Mouse (Mus musculus) kidney, adult 11 months (tissue): ENCODE measurements around the gene Hmgb1.

Source experiments
- DNase-seq: peaks from one replicate; pipeline ENCODE4 v3.0.0; 2022

Gene Hmgb1

DNA sequence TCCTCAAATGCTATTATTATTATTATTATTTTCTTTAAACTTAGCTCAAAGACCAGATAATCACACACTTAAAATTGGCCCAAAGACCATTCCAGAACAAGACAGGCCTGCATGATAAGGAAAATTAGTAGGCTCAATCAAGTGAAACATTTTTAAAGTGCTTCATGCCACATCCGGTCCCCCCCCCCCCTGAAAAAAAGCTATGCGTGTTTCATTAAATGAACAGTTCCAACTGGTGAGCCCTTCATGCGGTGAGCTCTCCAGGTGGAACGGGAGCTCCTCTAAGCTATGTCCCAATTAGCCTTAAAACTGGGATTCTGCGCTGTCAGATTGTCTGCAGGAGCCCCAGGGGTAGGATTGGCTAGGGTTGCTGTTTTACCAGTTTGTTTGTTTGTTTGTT lies 168.0 kb downstream of the Hmgb1 start:
- DNase-seq: no peak

GRCm38 (mm10) chr5:149015335-149016201 lies 168.7 kb downstream of the Hmgb1 start:
- DNase-seq: peak; percentile 28

DNA sequence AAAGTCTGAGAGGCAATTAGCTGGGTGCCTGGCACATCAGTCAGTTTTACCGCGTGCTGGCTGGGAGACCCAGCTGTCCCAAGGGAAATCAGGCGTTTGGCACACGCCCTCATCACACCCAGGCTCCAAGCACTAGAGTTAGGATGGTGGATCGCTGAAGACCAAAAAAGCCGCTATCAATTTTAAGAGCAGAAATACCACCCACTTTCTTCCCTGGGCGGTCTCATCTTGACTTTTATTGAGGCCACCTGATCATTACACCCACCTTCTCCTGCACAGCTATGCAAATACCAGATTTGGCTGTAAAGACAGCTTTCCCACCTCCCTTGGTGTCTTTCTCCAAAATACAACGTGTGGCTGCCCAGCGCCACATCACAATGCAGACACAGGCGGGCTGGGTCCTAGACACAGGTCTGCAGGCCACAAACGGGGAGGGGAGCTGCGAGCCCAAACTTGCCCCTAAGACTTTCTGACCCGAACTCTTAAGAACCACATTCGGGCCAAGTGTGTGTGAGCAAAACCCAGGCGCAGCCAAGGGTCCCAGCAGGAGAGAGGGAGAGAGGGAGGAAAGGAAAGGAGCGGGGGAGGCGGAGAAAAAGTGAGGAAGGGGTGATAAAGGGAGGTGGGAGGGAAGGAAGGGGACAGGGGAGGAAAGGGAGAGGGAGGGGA lies 169.6 kb downstream of the Hmgb1 start:
- DNase-seq: no peak

DNA sequence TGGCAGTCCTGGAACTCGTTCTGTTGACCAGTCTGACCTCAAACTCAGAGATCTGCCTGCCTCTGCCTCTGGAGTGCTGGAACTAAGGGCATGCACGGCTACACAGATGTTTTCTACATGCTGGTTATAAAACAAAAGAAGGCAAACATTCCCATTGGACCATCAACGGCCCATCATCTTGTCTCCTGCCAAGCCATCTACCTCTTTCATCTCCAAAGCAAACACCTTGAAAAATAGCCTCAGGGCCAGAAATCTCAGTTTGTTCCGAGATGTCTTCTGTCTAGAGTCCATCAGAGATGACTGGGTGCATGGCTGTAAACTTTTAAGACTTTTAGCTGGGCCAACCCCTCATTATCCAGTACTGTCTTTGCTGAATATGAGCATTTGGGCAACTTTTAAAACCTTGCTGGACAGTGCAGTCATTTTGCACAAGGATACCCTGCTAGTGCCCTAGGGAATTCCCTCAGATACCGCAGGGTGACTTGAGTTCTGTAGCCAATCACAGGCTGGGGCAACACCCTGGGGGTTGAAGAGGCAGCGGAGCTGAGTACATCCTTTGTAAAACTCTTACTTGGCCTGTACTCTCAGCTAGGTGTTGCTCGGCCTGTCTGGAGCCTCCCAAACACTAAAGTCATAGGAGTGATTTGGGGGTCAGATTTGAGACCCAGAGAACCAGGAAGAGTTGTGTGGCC lies 170.3 kb downstream of the Hmgb1 start:
- DNase-seq: no peak

DNA sequence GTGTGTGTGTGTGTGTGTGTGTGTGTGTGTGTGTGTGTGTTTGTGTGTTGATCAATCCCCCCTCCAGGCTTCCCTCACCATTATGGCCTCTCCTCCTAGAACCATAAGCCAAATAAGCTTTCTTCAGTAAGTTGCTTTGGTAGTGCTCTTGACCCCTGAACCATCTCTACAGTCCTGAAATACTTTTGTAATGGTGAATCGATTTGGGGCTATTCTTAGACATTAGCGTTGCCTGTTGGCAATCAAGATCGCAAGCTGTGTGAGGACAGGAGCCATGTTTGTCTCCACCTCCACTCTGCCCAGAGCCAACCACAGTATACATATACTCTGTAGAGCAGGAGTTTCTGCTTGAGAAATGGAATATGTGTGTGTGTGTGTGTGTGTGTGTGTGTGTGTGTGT lies 175.2 kb downstream of the Hmgb1 start:
- DNase-seq: no peak

- peak; percentile 36 for DNase-seq
These were observed 177.0 kb downstream of the Hmgb1 start for GRCm38 (mm10) chr5:149007295-149007646.

- DNase-seq: peak; percentile 99
These were observed 177.7 kb downstream of the Hmgb1 start for GRCm38 (mm10) chr5:149006362-149007294.

GRCm38 (mm10) chr5:149005701-149006361 lies 178.5 kb downstream of the Hmgb1 start:
- DNase-seq: peak; percentile 54

- no peak for DNase-seq
These were observed 179.2 kb downstream of the Hmgb1 start for GRCm38 (mm10) chr5:149005083-149005482.

- no peak for DNase-seq
These were observed 181.2 kb downstream of the Hmgb1 start for GRCm38 (mm10) chr5:149003137-149003536.

DNA sequence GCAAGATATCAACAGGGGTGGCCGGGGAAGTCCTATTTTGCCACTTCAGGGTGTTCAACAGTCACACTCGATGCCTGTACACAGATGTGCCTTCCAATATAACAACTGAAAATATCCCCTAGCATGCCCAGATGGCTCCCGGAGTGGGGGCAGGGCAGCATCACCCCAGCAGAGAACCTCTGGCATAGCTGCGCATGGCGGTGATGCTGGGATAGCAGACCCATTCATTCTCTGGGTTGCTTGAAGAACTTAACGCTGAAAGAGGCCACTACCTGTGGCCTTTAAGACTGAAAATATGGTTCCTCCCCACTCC lies 181.5 kb downstream of the Hmgb1 start:
- DNase-seq: no peak

DNA sequence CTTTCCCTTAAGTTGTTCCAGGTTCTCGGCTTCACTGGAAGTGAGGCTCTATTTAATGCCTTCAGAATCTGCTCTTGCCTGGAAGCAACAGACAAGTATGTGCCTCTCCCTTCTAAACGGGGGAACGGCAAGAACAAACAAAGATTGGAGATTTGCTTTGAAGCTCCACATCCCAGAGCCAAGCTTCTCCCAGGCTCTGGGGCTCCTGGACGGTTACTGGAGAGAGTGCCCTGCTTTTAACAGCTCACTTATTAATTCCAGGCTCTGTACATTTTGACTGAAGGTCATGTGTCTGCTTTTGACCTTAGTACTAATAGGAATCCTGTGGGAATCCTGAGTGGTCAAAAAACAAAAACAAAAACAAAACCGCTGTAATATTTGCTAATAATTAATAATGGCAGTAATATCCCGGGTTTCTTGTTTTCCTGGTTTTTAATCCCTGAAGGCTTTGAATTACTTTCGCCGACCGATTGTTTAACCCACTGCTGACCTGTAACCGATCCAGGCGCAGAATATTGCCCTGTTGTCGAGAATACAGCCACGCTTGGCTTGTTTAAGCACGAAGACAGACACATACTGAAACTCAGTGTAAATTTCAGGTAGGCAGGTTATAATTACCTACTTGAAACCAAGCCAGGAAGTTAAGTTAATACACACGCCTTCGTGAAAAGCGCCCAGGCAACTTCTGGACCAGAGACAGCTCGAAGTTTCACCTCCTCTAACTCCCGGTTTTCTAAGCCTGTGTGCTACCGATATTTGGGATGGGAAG lies 182.1 kb downstream of the Hmgb1 start:
- DNase-seq: peak; percentile 77

- no peak for DNase-seq
These were observed 184.5 kb downstream of the Hmgb1 start for GRCm38 (mm10) chr5:148999802-149000201.

- no peak for DNase-seq
These were observed 185.8 kb downstream of the Hmgb1 start for GRCm38 (mm10) chr5:148998512-148998911.

- DNase-seq: no peak
These were observed 187.6 kb downstream of the Hmgb1 start for GRCm38 (mm10) chr5:148996709-148997037.
